9 mouse cellular contexts compared by ENCODE assay signal in the genomic region with DNA sequence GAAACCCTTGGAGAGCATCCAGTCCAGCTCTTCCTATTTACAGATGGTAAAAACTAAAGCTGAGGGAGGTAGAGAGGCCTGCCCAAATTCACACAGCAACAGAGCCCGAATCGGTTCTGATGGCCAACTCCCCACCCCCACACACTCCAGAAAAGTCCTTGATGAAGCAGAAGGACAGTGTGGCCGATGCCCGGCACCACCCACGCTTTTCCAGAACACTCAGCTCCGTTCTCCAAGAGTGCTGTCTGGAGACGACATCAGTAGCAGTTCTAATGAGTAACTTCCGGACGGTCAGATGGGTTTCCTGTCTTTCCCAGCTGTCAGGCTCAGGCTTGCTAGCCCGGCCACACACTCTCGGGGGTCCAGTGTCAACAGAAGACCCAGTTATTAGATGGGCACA. TPM values are rescaled to one million over a fixed set of nuclear protein-coding genes. Genes with fewer than 3 reads are reported as not detected.
DNase-seq lines count a peak whose midpoint lies in the region; ATAC-seq lines count a peak whose summit lies in the region.
"Had no signal": no experiment of that assay in that cellular context is flagged by ENCODE, and none has a peak within 500 bp of the region (broad histone marks: within the 10 kb centered on the region; RNA-seq: fewer than 3 reads in every experiment).

No protein-coding gene starts in this region.

- ATAC-seq in granulocyte monocyte progenitor cell, adult 5-6 weeks (replicated peaks; ENCODE audit: poor library complexity, severe bottlenecking): peak; percentile 28; the same call in 1 of the 2 replicates

- no peaks in the 10 kb centered on the region for H3K36me3 ChIP-seq in hindbrain, embryonic 10.5 days
- H3K36me3 ChIP-seq: forebrain, embryonic 10.5 days; liver, embryonic 13.5 days had no signal

- no peak overlapping the region for H3K27ac ChIP-seq in hindbrain, embryonic 10.5 days
- H3K27ac ChIP-seq: forebrain, embryonic 10.5 days; liver, embryonic 13.5 days had no signal

- no peaks in the 10 kb centered on the region for H3K4me1 ChIP-seq in hindbrain, embryonic 10.5 days (replicated peaks)
- H3K4me1 ChIP-seq: forebrain, embryonic 10.5 days; liver, embryonic 13.5 days had no signal

- H3K4me3 ChIP-seq in hindbrain, embryonic 10.5 days: no peak overlapping the region
- H3K4me3 ChIP-seq: forebrain, embryonic 10.5 days; liver, embryonic 13.5 days had no signal

- H3K27me3 ChIP-seq in hindbrain, embryonic 10.5 days (ENCODE audit: insufficient read depth, poor library complexity, severe bottlenecking): no peaks in the 10 kb centered on the region

- H3K9me3 ChIP-seq in hindbrain, embryonic 10.5 days: no peaks in the 10 kb centered on the region
- H3K9me3 ChIP-seq: forebrain, embryonic 10.5 days; liver, embryonic 13.5 days had no signal

- 84% methylated on average over 11 of the region's 11 CpGs for WGBS in hindbrain, embryonic 10.5 days

- DNase-seq in layer of hippocampus, adult 18-20 months (ENCODE audit: low spot score in 2 of 2): peak; percentile 53 to 64
- no peak for DNase-seq in layer of hippocampus, adult 9-10 months (ENCODE audit: low spot score)
- DNase-seq in layer of hippocampus, postnatal 36 days: peak; percentile 35 to 50
- peak; percentile 57 to 67 for DNase-seq in right cerebral cortex, postnatal 36 days (ENCODE audit: low spot score in 2 of 2)
- no peak for DNase-seq in hindbrain, embryonic 10.5 days (ENCODE audit: low spot score)
- DNase-seq in thymus, postnatal 4 days: no peak
- DNase-seq: liver, embryonic 13.5 days had no signal

RNA-seq across cellular contexts. Expression of a gene that starts 10.2 kb away (rescaled TPM):
- 10 to 100 TPM; 91.9 to 92.3 TPM for total RNA-seq in layer of hippocampus, adult 18-20 months (2021)
- total RNA-seq in granulocyte monocyte progenitor cell, adult 5-6 weeks (2014; fragmentation: Nextera tagmentation): 0.21 and 0.58 TPM in 2 replicates
- 0.13 and 0.21 TPM in 2 replicates for total RNA-seq in granulocyte monocyte progenitor cell, adult 5-6 weeks (2017)
- 10 to 100 TPM; 89.9 to 91.7 TPM for total RNA-seq in layer of hippocampus, postnatal 36 days (2021)
- polyA plus RNA-seq in hindbrain, embryonic 10.5 days (2016; fragmentation: Nextera tagmentation; extraction: Ambion mirVana): 10.6 and 16.5 TPM in 2 replicates

RNA-seq across cellular contexts. Expression of a gene that starts 53.9 kb away (rescaled TPM):
- 10 to 100 TPM; 82.6 to 83.9 TPM for total RNA-seq in layer of hippocampus, adult 18-20 months (2021)
- total RNA-seq in granulocyte monocyte progenitor cell, adult 5-6 weeks (2014; fragmentation: Nextera tagmentation): 9.2 and 9.9 TPM in 2 replicates
- total RNA-seq in granulocyte monocyte progenitor cell, adult 5-6 weeks (2017): 7.8 and 8.8 TPM in 2 replicates
- total RNA-seq in layer of hippocampus, postnatal 36 days (2021): 10 to 100 TPM; 81.5 to 81.7 TPM
- 10.5 and 10.8 TPM in 2 replicates for polyA plus RNA-seq in hindbrain, embryonic 10.5 days (2016; fragmentation: Nextera tagmentation; extraction: Ambion mirVana)

Comparison
In these comparisons a context has a peak if more than half of its experiments do, and no peak if none do; other contexts are left out.
1. DNase-seq: peak in layer of hippocampus, adult 18-20 months (2 of 2), layer of hippocampus, postnatal 36 days (2 of 2) and right cerebral cortex, postnatal 36 days (2 of 2); none in layer of hippocampus, adult 9-10 months (single experiment), hindbrain, embryonic 10.5 days (single experiment) and thymus, postnatal 4 days (single experiment).
2. RNA of a gene that starts 10.2 kb away (total RNA-seq): 91.9 to 92.3 TPM in layer of hippocampus, adult 18-20 months and 89.9 to 91.7 TPM in layer of hippocampus, postnatal 36 days; 0.13 to 0.58 TPM in granulocyte monocyte progenitor cell, adult 5-6 weeks; every median in the first group is over 10 times any median in the second.
3. RNA of a gene that starts 53.9 kb away (total RNA-seq): 82.6 to 83.9 TPM in layer of hippocampus, adult 18-20 months and 81.5 to 81.7 TPM in layer of hippocampus, postnatal 36 days; 7.8 to 9.9 TPM in granulocyte monocyte progenitor cell, adult 5-6 weeks; every median in the first group is over 4 times any median in the second.